Mouse (Mus musculus): ENCODE measurements around the gene Ccdc124. TPM values are rescaled to one million over a fixed set of nuclear protein-coding genes. Genes with fewer than 3 reads are reported as not detected.

Ccdc124 gene
- polyA plus RNA-seq, 1 experiment from 2014 or later: 81.8 TPM

GRCm38 (mm10) chr8:70894771-70895545 lies 21.2 kb upstream of the Ccdc124 start:
- Histone ChIP-seq H3K27me3 (replicated peaks) (peaks cover 43% of the 10 kb centered on the region), H3K9me3 (replicated peaks) (peaks cover 4% of the 10 kb centered on the region; the same call in 1 of the 2 replicates), H3K4me2 (no peak overlapping the region), H3K9ac (no peak overlapping the region), H3K27ac (ENCODE audit: poor library complexity, severe bottlenecking) (no peak overlapping the region), H3K36me3 (peaks cover 27% of the 10 kb centered on the region), H3K4me3 (no peak overlapping the region), H3K4me1 (replicated peaks) (peaks cover 35% of the 10 kb centered on the region)
- 91% methylated on average over 8 of the region's 8 CpGs for WGBS
- ATAC-seq (ENCODE audit: insufficient number of reproducible peaks, low FRiP score): no peak

DNA sequence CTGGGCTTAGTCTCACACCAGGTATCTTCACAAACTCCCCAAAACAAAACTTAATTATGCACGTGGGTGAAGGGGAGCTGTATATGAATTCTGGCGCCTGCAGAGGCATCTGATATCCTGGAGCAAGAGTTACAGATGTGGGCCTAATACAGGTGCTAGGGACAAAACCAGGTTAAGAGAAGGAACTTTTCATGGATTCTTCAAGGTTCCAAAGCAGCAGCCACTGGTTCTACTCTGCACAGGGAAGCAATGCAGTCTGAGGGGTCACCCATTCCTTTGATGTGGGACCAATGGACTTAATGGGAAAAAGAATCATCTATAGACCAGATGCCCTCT lies 20.6 kb upstream of the Ccdc124 start:
- Histone ChIP-seq H3K27ac (ENCODE audit: poor library complexity, severe bottlenecking) (no peak overlapping the region), H3K4me2 (no peak overlapping the region), H3K9me3 (replicated peaks) (peaks cover 4% of the 10 kb centered on the region; the same call in 1 of the 2 replicates), H3K4me1 (replicated peaks) (peaks cover 35% of the 10 kb centered on the region), H3K27me3 (replicated peaks) (peaks cover 49% of the 10 kb centered on the region), H3K9ac (no peak overlapping the region), H3K36me3 (peaks cover 27% of the 10 kb centered on the region), H3K4me3 (no peak overlapping the region)
- no peak for ATAC-seq (ENCODE audit: insufficient number of reproducible peaks, low FRiP score)
- 63% methylated on average over 2 of the region's 2 CpGs for WGBS

- H3K4me3 ChIP-seq: no peak overlapping the region
- H3K4me2 ChIP-seq: no peak overlapping the region
- no peak for ATAC-seq (ENCODE audit: insufficient number of reproducible peaks, low FRiP score)
- peaks cover 35% of the 10 kb centered on the region for H3K4me1 ChIP-seq (replicated peaks)
- peaks cover 4% of the 10 kb centered on the region; the same call in 1 of the 2 replicates for H3K9me3 ChIP-seq (replicated peaks)
- WGBS: 27% methylated on average over 12 of the region's 12 CpGs
- no peak overlapping the region for H3K9ac ChIP-seq
- H3K36me3 ChIP-seq: peaks cover 27% of the 10 kb centered on the region
- no peak overlapping the region for H3K27ac ChIP-seq (ENCODE audit: poor library complexity, severe bottlenecking)
- H3K27me3 ChIP-seq (replicated peaks): peaks cover 54% of the 10 kb centered on the region
Measured at GRCm38 (mm10) chr8:70893656-70894384, 20.1 kb upstream of the Ccdc124 start.

DNA sequence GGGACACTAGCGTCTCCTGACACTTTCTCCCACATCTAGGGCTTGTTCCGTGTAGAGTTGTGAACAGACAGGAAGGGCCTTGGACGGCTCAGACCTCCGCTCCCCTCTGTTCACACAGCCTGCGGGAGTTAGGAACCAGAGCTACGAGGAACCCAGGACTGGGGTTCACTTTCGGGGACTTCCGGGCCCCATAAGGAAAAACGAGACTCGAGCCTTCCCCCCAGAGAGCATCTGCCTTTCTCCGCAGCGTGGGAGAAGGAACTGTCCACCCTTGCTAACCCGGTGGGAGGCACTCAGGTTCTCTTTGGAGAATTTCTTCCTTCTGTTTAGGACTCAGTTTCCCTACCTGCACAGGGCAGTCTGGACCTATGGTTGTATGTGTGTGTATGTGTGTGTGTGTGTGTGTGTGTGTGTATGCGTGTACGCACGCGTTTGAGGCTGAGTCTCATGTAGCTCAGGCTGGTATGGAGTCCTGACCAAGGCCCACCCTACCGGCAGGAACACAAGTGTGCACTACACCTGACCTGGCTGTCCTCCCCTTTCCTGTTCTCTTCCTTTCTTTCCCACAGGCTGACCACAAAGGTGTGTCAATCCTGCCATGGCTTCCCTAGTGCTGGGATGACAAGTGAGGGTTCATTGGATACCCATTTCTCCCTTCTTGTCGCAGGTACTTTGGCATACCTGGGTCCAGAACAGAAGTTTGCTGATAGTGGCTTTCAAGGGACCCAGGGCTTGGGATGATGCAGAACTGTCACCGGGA lies 19.3 kb upstream of the Ccdc124 start:
- Histone ChIP-seq H3K4me2 (peak overlapping the region; percentile 59), H3K4me3 (peak overlapping the region; percentile 37), H3K4me1 (replicated peaks) (peaks cover 31% of the 10 kb centered on the region), H3K27ac (ENCODE audit: poor library complexity, severe bottlenecking) (no peak overlapping the region), H3K9ac (peak overlapping the region; percentile 6; the same call in 1 of the 2 replicates), H3K36me3 (peaks cover 27% of the 10 kb centered on the region), H3K9me3 (replicated peaks) (peaks cover 4% of the 10 kb centered on the region; the same call in 1 of the 2 replicates), H3K27me3 (replicated peaks) (peaks cover 62% of the 10 kb centered on the region)
- no peak for ATAC-seq (ENCODE audit: insufficient number of reproducible peaks, low FRiP score)
- 22% methylated on average over 20 of the region's 20 CpGs for WGBS

- Histone ChIP-seq H3K4me2 (peak within 1 kb of the TSS; percentile 59), H3K27ac (ENCODE audit: poor library complexity, severe bottlenecking) (no peak within 1 kb of the TSS), H3K27me3 (replicated peaks) (peaks cover 70% of the 10 kb centered on the region), H3K9ac (peak within 1 kb of the TSS; percentile 6; the same call in 1 of the 2 replicates), H3K36me3 (peaks cover 27% of the 10 kb centered on the region), H3K9me3 (replicated peaks) (peaks cover 4% of the 10 kb centered on the region; the same call in 1 of the 2 replicates), H3K4me3 (peak within 1 kb of the TSS; percentile 37), H3K4me1 (replicated peaks) (peaks cover 34% of the 10 kb centered on the region)
- ATAC-seq (ENCODE audit: insufficient number of reproducible peaks, low FRiP score): no peak
- 4% methylated on average over 80 of the region's 80 CpGs for WGBS
Measured at GRCm38 (mm10) chr8:70892022-70892895, 18.5 kb upstream of the Ccdc124 start, which contains the start of gene Slc5a5. TSS of gene Slc5a5 (minus strand) at chr8:70892757.

- Histone ChIP-seq H3K4me1 (replicated peaks) (peaks cover 32% of the 10 kb centered on the region), H3K36me3 (peaks cover 27% of the 10 kb centered on the region), H3K4me3 (peak overlapping the region; percentile 37), H3K9me3 (replicated peaks) (peaks cover 4% of the 10 kb centered on the region; the same call in 1 of the 2 replicates), H3K4me2 (peak overlapping the region; percentile 59), H3K27me3 (replicated peaks) (peaks cover 73% of the 10 kb centered on the region), H3K9ac (no peak overlapping the region), H3K27ac (ENCODE audit: poor library complexity, severe bottlenecking) (no peak overlapping the region)
- ATAC-seq (ENCODE audit: insufficient number of reproducible peaks, low FRiP score): peak; percentile 46; the same call in 1 of the 2 replicates
- 6% methylated on average over 21 of the region's 21 CpGs for WGBS
Measured at GRCm38 (mm10) chr8:70891356-70891755, 17.6 kb upstream of the Ccdc124 start.

DNA sequence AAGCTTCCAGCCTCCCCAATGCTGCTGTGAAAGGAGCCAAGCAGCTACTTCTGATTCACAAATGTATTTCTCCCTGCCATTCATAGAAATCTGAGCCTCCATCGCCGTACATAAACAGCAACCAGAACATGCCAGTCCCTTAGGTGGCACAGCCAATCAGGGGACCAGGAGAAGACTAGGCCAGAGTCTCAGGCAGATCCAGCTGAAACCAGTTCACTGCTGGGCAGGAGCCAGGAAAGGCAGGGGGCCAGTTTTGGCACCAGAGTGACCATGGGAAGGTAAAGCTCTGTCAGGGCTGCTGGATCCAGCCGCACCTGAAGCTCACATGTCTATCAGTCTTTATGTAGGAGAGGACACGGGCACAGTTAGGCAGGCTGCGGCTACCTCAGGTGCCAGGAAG lies 16.9 kb upstream of the Ccdc124 start:
- 85% methylated on average over 5 of the region's 5 CpGs for WGBS

DNA sequence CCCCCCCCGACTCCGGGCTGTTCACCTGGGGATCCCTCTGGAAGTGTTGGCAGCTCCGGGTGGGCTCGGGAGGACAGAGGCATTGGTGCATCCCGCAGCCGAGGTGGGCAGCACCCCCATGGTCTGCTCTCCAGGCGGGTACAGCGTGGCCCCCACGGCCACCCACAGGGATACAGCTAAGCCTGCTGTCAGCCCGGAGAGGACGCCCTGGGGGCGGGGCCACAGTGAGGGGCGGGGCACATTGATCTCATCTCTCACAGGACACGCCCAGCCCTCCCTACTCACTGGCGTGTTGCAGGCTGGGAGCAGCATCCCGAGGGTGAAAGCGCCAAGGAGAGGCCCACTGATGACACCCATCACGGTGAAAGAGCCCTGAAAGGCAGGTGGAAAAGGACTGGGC lies 13.9 kb upstream of the Ccdc124 start:
- ATAC-seq (ENCODE audit: insufficient number of reproducible peaks, low FRiP score): peak; percentile 36; the same call in 1 of the 2 replicates
- peaks cover 12% of the 10 kb centered on the region for H3K4me1 ChIP-seq (replicated peaks)
- H3K27ac ChIP-seq (ENCODE audit: poor library complexity, severe bottlenecking): no peak overlapping the region
- no peak overlapping the region for H3K4me2 ChIP-seq
- no peaks in the 10 kb centered on the region for H3K36me3 ChIP-seq
- H3K9me3 ChIP-seq (replicated peaks): peaks cover 4% of the 10 kb centered on the region; the same call in 1 of the 2 replicates
- 1% methylated on average over 18 of the region's 18 CpGs for WGBS
- H3K4me3 ChIP-seq: no peak overlapping the region
- H3K27me3 ChIP-seq (replicated peaks): peaks cover 60% of the 10 kb centered on the region
- H3K9ac ChIP-seq: no peak overlapping the region

More for the DNA sequence above, 16.9 kb upstream of the Ccdc124 start:
- peaks cover 25% of the 10 kb centered on the region for H3K4me1 ChIP-seq (replicated peaks)
- no peak overlapping the region for H3K27ac ChIP-seq (ENCODE audit: poor library complexity, severe bottlenecking)
- no peak overlapping the region for H3K9ac ChIP-seq
- no peak overlapping the region for H3K4me2 ChIP-seq
- H3K4me3 ChIP-seq: no peak overlapping the region
- H3K9me3 ChIP-seq (replicated peaks): peaks cover 4% of the 10 kb centered on the region; the same call in 1 of the 2 replicates
- H3K27me3 ChIP-seq (replicated peaks): peaks cover 73% of the 10 kb centered on the region
- peaks cover 24% of the 10 kb centered on the region for H3K36me3 ChIP-seq
- no peak for ATAC-seq (ENCODE audit: insufficient number of reproducible peaks, low FRiP score)

DNA sequence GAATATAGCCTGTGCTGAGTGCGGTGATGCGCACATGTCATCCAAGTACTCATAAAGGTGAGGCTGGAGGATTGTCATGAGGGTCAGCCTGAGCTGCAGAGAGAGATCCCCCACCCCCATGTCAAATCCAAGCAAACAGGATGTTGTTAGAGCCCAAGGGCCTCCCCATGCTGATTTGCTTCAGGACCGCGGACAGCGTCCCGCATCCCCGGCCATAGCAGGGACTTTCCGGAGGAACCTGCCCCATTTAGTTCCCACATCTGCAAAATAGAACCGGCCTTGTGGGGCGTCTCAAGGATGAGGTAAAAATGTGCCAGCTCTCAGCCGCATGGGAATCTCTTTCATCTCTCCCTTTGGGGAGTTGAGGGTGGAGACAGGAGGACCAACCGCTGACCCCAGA lies 11.9 kb upstream of the Ccdc124 start:
- no peaks in the 10 kb centered on the region; the same call in 1 of the 2 replicates for H3K9me3 ChIP-seq (replicated peaks)
- WGBS: 15% methylated on average over 12 of the region's 12 CpGs
- H3K27me3 ChIP-seq (replicated peaks): peaks cover 40% of the 10 kb centered on the region
- no peak overlapping the region for H3K9ac ChIP-seq
- H3K4me1 ChIP-seq (replicated peaks): peaks cover 8% of the 10 kb centered on the region
- no peak overlapping the region for H3K4me3 ChIP-seq
- no peak overlapping the region for H3K27ac ChIP-seq (ENCODE audit: poor library complexity, severe bottlenecking)
- H3K4me2 ChIP-seq: no peak overlapping the region
- H3K36me3 ChIP-seq: no peaks in the 10 kb centered on the region
- ATAC-seq (ENCODE audit: insufficient number of reproducible peaks, low FRiP score): no peak

DNA sequence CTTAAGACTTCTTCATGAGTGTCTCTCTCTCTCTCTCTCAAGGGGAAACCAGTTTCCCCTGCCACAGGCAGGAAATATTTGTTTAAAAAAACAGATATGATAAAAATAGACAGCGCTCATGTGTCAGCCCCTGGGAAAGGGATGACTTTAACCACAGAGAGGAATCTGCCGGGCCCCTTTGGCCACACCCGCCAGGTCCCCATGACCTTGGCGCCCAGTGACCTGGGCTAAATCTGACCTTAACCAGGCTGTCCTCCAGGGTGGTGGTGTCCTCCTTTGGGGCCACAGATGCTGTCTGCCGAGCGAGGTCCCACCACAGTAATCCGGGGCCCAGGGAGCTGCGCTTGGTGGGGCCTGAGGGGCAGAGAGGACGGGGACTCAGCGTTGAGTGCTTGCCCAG lies 10.9 kb upstream of the Ccdc124 start:
- Histone ChIP-seq H3K4me1 (replicated peaks) (peaks cover 14% of the 10 kb centered on the region), H3K4me2 (no peak overlapping the region), H3K9me3 (replicated peaks) (no peaks in the 10 kb centered on the region), H3K9ac (no peak overlapping the region), H3K4me3 (no peak overlapping the region), H3K27ac (ENCODE audit: poor library complexity, severe bottlenecking) (no peak overlapping the region), H3K36me3 (no peaks in the 10 kb centered on the region), H3K27me3 (replicated peaks) (peaks cover 37% of the 10 kb centered on the region)
- ATAC-seq (ENCODE audit: insufficient number of reproducible peaks, low FRiP score): no peak
- 73% methylated on average over 10 of the region's 10 CpGs for WGBS

All from heart, embryonic 12.5 days (tissue).